Mouse (Mus musculus) kidney, postnatal 10 days (tissue): ENCODE data around the gene Asb7.

Source experiments
- DNase-seq: peaks from one replicate; pipeline ENCODE4 v3.0.0; 2021; ENCODE audit warnings: mixed read lengths

The Asb7 gene

GRCm38 (mm10) chr7:66653596-66653995 lies 35.8 kb downstream of the Asb7 start:
- no peak for DNase-seq

DNA sequence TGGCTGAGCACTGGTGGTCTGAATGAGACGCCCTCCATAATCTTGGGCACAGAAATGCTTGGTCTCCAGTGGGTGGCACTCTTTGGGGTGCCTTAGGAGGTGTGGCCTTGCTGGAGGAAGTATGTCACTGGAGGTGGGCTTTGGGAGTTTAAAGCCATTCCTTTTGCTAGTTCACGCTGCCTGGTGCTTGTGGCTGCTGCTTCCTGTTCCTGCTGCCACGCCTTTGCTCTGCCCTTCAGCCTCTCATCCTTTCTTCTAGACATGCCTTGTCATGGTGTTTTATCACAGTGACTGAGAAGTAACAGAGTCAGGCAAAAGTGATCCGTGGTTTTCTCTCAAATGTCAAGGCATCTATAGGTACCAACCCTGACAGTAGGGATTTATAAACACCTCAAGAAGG lies 37.2 kb downstream of the Asb7 start:
- DNase-seq = no peak

GRCm38 (mm10) chr7:66650883-66651282 lies 38.5 kb downstream of the Asb7 start:
- DNase-seq = no peak

DNA sequence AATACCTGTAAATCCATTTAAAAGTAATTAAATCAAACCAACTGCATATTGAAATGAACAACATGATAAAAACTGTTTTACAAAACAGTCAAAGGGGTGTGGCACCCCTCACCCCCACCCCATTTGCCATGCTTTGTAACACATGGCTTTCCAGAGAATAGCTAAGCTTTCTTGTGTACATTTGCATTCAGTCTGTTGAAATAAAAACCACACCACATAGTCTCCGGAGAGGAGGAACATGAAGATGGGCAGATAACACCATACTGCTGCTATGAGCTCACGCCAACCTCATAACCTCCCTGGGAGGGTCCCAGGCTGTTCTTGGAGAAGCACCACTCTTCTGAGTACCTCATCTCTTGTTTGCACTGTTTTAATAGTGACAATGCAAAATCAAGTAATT lies 40.2 kb downstream of the Asb7 start:
- DNase-seq = no peak

- no peak for DNase-seq
These were observed 43.7 kb downstream of the Asb7 start for GRCm38 (mm10) chr7:66645736-66646135.

DNA sequence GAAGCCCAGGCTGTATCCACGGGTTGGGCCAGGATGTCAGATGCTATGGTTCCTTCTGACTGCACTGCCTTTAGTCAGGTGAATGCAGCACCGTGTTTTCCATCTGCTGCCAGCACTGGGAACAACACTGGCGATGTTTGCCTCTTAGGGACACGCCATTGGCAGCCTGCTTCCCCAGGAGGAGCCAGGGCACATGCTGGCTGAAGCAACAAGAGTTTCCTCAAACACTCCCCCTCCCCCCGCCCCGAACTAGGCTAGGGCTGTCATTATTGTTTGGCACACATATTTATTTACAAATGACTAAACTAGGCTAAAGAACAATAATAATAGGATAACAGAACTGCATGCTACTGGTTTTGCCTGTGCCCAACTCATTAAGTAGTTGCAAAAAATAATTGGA lies 56.0 kb downstream of the Asb7 start:
- no peak for DNase-seq

- no peak for DNase-seq
These were observed 59.1 kb downstream of the Asb7 start for GRCm38 (mm10) chr7:66630154-66630800.

DNA sequence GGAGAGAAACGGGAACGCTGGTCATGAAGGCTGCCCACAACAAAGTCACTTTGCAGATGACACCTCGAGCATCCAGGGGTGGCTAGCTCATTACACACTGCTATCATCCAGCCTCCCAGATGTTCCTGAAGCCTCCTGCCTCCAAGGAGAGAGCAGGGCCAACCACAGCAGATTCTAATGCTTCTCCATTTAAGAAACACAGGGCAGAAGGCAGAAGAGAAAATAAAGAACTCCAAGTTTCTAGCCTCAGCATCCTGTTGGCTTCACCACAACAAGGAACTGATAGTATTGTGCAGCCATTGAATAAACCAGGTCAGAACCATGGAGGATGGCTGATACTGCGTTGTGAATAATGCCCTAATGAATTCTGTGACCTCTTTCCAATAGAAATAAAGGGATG lies 60.0 kb downstream of the Asb7 start:
- DNase-seq = no peak

GRCm38 (mm10) chr7:66623436-66623835 lies 66.0 kb downstream of the Asb7 start:
- peak; percentile 19 for DNase-seq

DNA sequence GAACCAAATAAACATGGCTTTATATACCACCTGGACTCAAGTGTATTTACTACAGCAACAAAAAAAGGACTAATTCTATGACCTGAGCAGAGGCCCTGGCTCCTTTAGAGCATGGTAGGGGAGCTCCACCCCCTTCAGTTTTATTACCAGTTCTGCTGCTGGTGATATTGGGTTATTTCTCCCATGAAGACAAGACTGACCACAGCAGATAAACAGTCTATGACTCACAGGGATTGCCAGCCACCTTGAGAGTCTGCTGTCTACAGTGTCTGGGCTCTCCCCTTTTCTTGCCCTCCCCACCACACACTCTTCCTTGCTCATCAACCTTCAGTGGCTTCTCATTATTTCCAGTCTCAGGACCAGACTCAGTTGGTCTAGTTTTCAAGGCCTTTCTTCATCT lies 87.5 kb downstream of the Asb7 start:
- no peak for DNase-seq

DNA sequence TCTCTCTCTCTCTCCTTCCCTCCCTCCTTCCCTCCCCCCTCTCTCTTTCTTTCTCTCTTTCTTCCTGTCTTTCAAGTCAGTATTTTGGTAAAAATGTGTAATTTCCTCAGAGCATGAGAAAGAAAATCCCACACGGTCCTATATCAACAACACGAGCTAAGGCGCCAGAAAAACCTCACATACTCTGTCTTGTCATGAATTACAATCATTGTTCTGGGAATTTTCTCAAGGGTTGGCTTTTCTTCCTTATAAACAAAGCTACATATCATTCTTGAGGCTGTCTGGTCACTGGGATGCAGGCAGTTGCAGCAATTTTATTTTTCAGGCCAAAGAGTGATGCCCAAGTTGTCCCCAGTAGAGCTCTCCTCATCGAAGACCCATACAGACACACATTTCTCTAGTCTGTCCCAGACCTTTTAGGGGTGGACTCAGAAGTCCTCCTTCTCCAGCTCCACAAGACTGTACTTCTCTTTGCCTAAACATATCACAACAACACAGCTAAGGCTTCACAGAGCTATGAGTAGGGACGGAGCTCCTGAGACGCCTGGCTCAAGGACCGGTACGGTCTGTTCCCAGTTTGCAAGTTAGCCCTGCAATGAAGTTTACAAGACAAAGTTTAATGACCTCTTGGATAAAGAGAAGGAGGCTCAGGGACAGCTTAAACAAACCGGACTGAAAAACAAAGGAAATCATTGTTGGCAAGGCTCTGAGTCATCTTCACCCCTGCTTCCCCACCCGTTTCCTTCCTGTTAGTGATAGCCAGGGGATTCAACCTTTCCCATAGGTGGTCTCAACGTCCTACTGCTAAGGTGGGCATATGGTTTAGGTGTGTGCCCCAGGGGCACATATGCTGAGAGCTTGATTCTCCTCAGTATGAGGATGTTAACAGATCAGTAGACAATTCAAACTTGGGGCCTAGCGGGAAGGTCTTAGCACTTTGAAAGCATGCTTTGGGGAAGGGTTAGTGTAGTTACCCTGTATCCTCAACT lies 88.5 kb downstream of the Asb7 start:
- no peak for DNase-seq

DNA sequence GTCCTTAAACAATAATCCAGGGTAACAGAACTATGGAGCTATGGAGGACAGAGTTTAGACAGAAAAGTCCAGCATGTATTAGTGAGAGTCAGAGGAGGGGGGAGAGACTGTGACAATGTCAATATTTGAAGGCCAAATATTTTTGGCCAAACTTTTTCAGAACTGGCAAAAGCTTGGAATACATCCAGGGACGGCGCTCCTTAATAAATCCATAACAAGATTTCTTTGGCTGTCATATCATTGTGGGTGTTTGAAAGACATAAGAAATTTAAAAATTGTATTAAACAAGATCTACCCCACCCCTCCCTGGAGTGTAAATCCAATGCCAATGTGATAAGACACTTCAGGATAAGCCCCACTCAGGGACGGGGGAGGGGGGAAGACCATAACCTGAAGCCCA lies 89.3 kb downstream of the Asb7 start:
- no peak for DNase-seq

- DNase-seq = no peak
These were observed 91.5 kb downstream of the Asb7 start for GRCm38 (mm10) chr7:66597900-66598299.
